Mouse (Mus musculus): ENCODE results near the gene Tyw1.

- TF ChIP-seq MXI1 (IDR thresholded peaks at IDR 0.05; ENCODE audit: low read depth, low read length) = no peak
- TF ChIP-seq POLR2A (IDR thresholded peaks at IDR 0.05; ENCODE audit: low read depth, low read length) = no peak
- no peak for TF ChIP-seq MAZ (IDR thresholded peaks at IDR 0.05; ENCODE audit: low read depth, low read length)
- no peak for TF ChIP-seq ELF1 (IDR thresholded peaks at IDR 0.05; ENCODE audit: low read depth, low read length)
Measured at GRCm38 (mm10) chr5:130264433-130265005, 9.1 kb downstream of the Tyw1 start.
